Mouse (Mus musculus) adipose tissue, adult 10 weeks (tissue): ENCODE results near the gene Cuta. TPM values are rescaled to one million over a fixed set of nuclear protein-coding genes. Genes with fewer than 3 reads are reported as not detected.

Experiments
- polyA plus RNA-seq: library from polyadenylated mRNA; stranded (reverse); fragments of 350-450 nt; fragmentation: Illumina TruSeq; extraction: RNeasy Lipid Tissue Mini Kit (QIAGEN cat#74804); gene quantifications from one replicate; pipeline ENCODE4 v1.2.3, GENCODE M21; 2014; ENCODE audit warnings: low read depth, low replicate concordance

The Cuta gene
- polyA plus RNA-seq = 95.4 TPM

DNA sequence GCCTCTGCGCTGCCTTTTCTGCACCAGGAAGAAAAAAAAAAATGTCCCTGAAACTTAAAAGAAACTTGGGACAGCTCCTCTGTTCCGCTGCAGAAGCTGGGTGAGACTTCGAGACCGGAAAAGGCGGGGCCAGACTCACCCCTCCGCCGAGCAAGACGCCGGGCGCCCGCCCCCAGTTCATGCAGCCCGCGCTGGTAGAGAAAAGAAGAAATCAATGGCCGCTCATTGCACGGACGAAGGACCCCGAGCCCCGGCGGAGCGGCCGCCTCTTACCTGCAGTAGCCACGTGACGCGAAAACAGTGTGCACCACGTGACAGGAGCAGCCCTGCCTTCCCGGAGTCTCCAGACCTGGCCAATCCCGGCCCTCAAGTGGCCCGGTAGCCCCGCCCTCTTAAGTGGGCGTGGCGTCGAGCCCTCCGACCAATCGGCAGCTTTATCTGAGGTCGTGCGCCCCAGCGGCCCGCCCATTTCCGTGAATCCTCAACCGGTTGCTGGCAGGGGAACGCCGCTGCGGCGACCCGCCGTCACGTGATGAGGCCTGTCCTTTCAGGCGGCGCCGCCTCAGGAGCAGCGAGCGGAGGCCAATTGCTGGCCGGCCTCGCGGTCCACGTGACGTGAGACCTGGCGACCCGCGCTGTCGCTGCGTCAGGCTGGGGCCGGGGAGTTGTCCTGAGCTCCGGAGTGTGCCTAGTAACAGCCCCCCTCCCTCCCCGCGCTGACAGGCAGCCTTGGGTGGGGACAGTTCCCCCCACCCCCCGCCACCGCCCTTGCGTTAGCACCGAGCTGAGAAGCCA is at the start of gene Cuta:
Gene Cuta (minus strand): TSS at position 392 of the 795 bp plus-strand sequence.

DNA sequence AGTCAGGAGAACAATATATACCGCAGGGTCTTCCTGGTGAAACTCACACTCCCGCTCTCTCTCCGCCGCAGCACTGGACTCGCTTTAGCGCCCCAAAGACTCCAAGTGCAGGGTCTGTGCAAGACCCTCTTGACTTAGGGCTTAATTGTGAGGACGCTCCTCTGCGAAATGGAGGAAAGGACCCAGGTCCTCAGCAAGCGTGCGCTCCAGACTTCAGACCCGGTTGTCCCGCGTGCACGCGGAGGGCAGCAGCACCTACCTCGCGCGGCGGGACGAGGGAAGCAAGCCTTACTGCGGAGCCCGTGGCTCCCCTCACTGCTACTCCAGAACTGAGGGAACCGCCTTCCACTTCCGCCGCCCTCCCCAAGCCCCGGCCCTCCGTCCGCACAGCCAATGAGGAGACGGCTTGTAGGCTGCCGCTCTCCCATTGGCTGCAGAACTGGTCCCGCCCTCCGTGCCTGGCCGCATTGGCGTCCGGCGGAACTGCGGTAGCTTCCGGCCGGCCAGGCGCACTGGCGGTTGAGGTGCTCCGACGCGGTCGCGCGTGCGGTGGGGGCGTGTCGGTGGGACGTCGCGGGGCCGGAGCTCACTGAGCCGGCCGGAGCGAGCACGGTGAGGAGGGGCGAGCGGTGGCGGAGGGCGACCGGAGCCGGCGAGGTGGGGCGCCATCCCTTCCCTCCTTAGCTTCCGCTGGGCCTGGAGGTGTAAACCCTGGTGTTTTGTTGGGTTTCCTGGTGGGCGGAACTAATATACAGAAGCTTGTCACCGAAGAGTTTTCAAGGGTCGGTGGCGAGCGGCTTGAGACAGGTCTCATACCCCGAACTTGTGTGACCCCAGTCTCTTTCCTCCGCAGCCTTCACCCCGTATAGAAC is 33.6 kb upstream of the Cuta start, which contains the start of gene Zbtb9:
Gene Zbtb9 (plus strand): TSS at position 465 of the 872 bp plus-strand sequence.

DNA sequence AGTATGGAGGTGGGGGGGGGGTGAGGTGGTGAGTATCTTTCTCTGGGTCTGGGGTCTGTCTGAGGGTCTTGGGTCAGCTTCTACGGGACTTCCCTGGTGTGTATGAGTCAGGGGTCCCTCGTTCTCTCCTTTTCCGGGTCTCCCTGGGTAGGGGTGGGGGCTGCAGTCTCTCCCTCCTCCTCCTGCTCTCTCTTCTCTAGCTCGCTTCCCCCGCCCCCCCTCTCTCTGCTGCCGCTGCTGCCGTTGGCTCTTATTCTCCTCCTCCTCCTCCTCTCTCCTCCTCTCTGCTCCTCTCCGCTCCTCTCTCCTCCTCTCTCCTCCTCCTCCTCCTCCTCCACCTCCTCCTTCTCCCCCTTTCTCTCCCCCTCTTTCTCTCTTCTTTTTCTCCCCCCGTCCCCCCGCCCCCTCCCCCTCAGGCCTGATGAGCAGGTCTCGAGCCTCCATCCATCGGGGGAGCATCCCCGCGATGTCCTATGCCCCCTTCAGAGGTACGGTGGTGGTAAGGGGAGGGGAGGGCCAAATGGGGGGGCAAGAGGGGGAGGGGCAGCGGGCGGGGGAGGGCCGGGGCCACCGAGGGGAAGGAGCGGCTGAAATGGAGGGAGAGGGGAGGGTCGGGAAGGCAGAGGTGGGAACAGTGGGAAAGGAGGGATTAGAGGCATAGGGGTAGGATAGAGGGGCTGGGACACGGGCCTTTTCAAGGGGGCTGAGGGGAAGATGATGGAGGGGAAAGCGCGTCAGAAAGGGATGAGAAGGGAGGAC is 1.8 kb upstream of the Cuta start, which contains the start of gene Syngap1:
Gene Syngap1 (plus strand): TSS at position 223 of the 759 bp plus-strand sequence.

DNA sequence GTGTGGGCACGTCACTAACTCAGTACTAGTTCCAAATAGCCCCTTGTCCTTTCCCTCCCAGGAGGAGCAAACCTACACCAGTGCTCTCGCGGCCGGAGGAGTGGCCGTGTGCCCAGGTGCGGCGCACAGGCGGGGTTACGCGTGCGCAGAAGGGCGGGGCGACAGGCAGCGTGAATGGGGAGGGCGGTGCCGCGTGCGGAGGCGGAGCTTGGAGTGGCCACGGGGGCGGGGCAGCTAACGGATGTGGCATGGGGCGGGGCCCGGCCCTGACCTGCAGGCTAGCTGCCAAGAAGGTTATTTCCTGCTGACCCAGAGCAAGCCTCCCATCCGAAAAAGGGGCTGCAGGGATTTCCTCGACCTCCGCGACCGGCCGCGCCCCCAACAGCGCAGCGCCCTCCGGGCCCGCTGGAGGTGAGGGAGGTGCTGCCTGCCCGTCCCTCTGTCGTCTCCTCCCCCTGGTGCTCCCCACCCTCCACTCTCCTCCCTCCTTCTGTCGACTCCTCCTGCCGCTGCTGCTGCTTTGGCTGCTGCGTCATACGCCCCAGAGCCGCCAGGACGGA is 6.5 kb downstream of the Cuta start, which contains the start of gene Phf1:
Gene Phf1 (plus strand): TSS at position 214 of the 560 bp plus-strand sequence.

DNA sequence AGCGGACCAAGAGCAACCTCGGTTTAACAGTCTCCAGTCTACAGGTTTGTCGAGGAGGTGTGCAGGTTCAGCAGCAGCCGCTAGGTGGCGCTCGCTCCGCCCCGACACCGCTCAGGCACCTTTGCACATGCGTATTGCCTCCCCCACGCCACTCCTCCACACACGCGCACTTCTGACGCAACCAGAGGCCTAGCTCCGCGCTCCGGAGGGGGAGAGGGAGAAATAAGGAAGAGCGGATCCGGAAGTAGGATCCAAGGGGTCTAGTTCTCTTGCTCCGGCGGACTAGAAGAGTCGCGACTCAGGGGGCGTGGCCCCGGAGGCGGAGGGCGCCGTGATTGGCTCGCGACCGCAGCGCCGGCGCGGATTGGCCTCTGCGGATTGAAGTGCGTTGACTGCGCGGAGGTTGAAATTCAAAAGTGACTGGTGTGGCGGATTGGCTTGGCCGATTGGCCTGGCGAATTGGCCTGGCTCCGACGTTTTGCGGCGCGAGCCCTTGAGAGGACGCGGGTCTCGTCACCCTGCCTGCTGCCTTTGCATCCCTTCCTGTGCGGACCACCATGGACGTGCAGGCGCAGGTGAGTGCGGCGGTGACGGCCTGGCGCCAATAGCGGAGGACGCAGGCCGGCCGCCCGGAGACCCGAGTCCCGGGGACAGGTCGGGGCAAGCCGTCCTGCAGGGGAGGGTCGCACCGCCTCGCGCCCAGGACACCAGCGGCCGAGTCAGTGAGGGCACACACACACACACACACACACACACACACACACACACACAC is 22.5 kb downstream of the Cuta start, which contains the start of gene Kifc5b:
Gene Kifc5b (plus strand): TSS at position 381 of the 772 bp plus-strand sequence.

Other genes starting within 250 kb of the Cuta start
- 19.7 TPM for gene Crebrf, start 223.9 kb downstream of the Cuta start, polyA plus RNA-seq
- 29.3 TPM for gene Bnip1, start 158.5 kb downstream of the Cuta start, polyA plus RNA-seq
- not detected for gene Nkx2-5, start 94.6 kb downstream of the Cuta start, polyA plus RNA-seq
- 3.3 TPM for gene Kifc5b, start 22.5 kb downstream of the Cuta start, polyA plus RNA-seq
- 39.7 TPM for gene Phf1, start 6.5 kb downstream of the Cuta start, polyA plus RNA-seq
- gene Syngap1, start 1.7 kb upstream of the Cuta start, polyA plus RNA-seq = 13.6 TPM
- gene Zbtb9, start 33.6 kb upstream of the Cuta start, polyA plus RNA-seq = 5.4 TPM
- 19.8 TPM for gene Bak1, start 89.4 kb upstream of the Cuta start, polyA plus RNA-seq
- gene Itpr3, start 117.7 kb upstream of the Cuta start, polyA plus RNA-seq = 8.3 TPM
- 120 TPM for gene Uqcc2, start 194.3 kb upstream of the Cuta start, polyA plus RNA-seq
- 0.21 TPM for gene Ip6k3, start 228.2 kb upstream of the Cuta start, polyA plus RNA-seq